Comparison of ENCODE assay signal across 8 mouse cellular contexts in the genomic region with DNA sequence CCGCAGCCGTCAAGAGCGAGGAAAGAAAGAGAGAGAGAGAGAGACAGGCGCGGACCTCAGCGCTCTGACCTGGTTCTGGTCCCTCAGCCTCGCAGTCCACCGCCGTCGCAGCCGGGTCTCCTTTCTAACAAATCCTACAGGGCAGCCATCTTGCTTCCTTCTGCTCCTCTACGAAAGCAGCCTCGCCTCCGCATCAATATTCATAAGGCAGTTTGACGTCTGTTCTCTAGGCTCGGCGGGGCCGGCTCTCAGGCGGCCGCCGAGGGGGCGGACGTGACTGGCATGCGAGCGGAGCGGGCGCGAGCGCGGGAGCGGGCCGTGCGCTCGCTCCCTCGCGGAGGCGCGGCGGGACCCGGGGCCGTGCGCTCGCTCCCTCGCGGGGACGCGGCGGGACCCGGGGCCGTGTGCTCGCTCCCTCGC. TPM values are rescaled to one million over a fixed set of nuclear protein-coding genes. Genes with fewer than 3 reads are reported as not detected.
A peak's percentile ranks its signal among the peaks of the same experiment; 100 is the strongest.
DNase-seq lines count a peak whose midpoint lies in the region; ATAC-seq lines count a peak whose summit lies in the region.

No protein-coding gene starts in this region.

- intact Hi-C loops in gastrocnemius, postnatal 36 days (cut with DNase I) = loop anchor here (5.0 kb wide), 1 partner anchor 37 kb away; no protein-coding TSS in a partner anchor
- intact Hi-C loops in left cerebral cortex, postnatal 36 days (cut with DNase I) = loop anchor here (1.0 to 5.0 kb wide), 4 partner anchors 78 to 693 kb away; partner anchors contain the start of gene Cxxc4

- peak overlapping the region; percentile 90 for H3K9ac ChIP-seq in intestine, embryonic 16.5 days (ENCODE audit: low read depth, low read length)

- peak; percentile 93 to 97 for DNase-seq in adrenal gland, adult (ENCODE audit: inconsistent age in 2 of 2, low spot score in 1 of 2)
- peak; percentile 96 for DNase-seq in embryo, embryonic 10.5 days (ENCODE audit: low spot score)
- peak; percentile 68 to 80 for DNase-seq in gastrocnemius, postnatal 36 days
- DNase-seq in left cerebral cortex, postnatal 36 days (ENCODE audit: low spot score in 2 of 2) = peak; percentile 89 to 92
- DNase-seq in midbrain, embryonic 10.5 days (ENCODE audit: low spot score) = peak; percentile 88
- peak; percentile 81 for DNase-seq in right cerebral cortex, postnatal 4 days
- peak; percentile 86 for DNase-seq in yolk sac, embryonic 10.5 days (ENCODE audit: low spot score)

- under 1% methylated on average over 50 of the region's 52 CpGs for WGBS in intestine, embryonic 16.5 days
- under 1% methylated on average over 52 of the region's 52 CpGs for WGBS in midbrain, embryonic 10.5 days

- peak overlapping the region; percentile 97 for H3K27ac ChIP-seq in intestine, embryonic 16.5 days (ENCODE audit: low read length)
- peak overlapping the region; percentile 96 for H3K27ac ChIP-seq in midbrain, embryonic 10.5 days (replicated peaks)

- ATAC-seq in intestine, embryonic 16.5 days = peak; percentile 92

- H3K27me3 ChIP-seq in intestine, embryonic 16.5 days (replicated peaks; ENCODE audit: control insufficient read depth, insufficient read depth, low read length) = no peaks in the 10 kb centered on the region
- peaks cover 13% of the 10 kb centered on the region; the same call in 1 of the 2 replicates for H3K27me3 ChIP-seq in midbrain, embryonic 10.5 days (ENCODE audit: low read depth, poor library complexity, severe bottlenecking)

- H3K4me1 ChIP-seq in intestine, embryonic 16.5 days (ENCODE audit: control insufficient read depth, insufficient read depth, low read length) = peaks cover 6% of the 10 kb centered on the region
- H3K4me1 ChIP-seq in midbrain, embryonic 10.5 days = peaks cover 22% of the 10 kb centered on the region

- H3K9me3 ChIP-seq in intestine, embryonic 16.5 days (ENCODE audit: control insufficient read depth, low read length) = no peaks in the 10 kb centered on the region
- H3K9me3 ChIP-seq in midbrain, embryonic 10.5 days (replicated peaks) = no peaks in the 10 kb centered on the region

- H3K36me3 ChIP-seq in intestine, embryonic 16.5 days (ENCODE audit: control insufficient read depth, insufficient read depth, low read length) = no peaks in the 10 kb centered on the region
- H3K36me3 ChIP-seq in midbrain, embryonic 10.5 days = no peaks in the 10 kb centered on the region

- peak overlapping the region; percentile 79 for H3K4me3 ChIP-seq in intestine, embryonic 16.5 days (ENCODE audit: low read length)
- H3K4me3 ChIP-seq in midbrain, embryonic 10.5 days = peak overlapping the region; percentile 90

- H3K4me2 ChIP-seq in intestine, embryonic 16.5 days (ENCODE audit: low read depth, low read length) = peak overlapping the region; percentile 77

RNA-seq across cellular contexts. Expression of gene Tet2, which starts 0.8 kb away (rescaled TPM):
- total RNA-seq in gastrocnemius, postnatal 36 days (2021) = 10 to 100 TPM; 17.1 to 27.5 TPM
- polyA plus RNA-seq in intestine, embryonic 16.5 days (2015; fragmentation: Nextera tagmentation; extraction: Ambion mirVana) = 10.3 and 10.7 TPM in 2 replicates
- 10 to 100 TPM; 28.5 to 53.7 TPM for total RNA-seq in left cerebral cortex, postnatal 36 days (2021)
- polyA plus RNA-seq in midbrain, embryonic 10.5 days (2016; fragmentation: Nextera tagmentation; extraction: Ambion mirVana) = 14.6 and 19.7 TPM in 2 replicates

Comparison
In these comparisons a context has a peak if more than half of its experiments do, and no peak if none do; other contexts are left out.
1. Peak in every context shown above with its lines: DNase-seq, ATAC-seq, H3K4me3 ChIP-seq and H3K27ac ChIP-seq.